In the genomic region with DNA sequence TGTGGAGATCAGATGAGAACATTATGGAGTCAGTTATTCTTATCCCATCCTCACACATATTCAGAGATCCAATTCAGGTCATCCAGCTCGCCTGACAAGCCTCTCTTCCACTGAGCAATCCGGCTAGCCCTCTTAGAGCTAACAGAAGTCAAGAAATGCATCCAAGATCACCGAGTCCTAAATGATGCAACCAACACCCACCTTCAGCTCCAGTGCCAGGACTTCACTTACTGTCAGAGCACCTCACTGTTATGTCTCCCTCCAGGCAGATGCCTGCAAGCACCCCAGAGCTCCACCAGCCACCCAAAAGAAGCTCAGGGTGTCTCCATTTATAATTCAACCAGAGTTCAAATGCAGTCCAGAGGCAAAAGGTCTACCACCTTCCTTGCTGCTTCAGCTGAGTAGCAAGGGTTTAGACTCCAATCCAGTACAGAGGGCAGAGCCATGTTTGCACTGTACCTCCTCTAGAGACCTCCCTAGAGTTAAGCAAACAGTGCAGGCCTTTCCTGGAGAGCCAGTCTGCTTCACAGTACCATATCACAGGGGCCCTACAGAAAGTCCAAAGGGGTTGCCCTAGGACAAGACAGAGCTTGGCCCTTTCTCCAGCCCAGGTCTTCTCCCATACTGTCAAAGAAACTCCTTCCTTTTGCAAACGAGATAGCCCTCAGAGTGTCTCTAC, we compare ENCODE assay signal across 24 mouse cellular contexts.
DNase-seq lines count a peak whose midpoint lies in the region; ATAC-seq and TF ChIP-seq lines count a peak whose summit lies in the region.
"Had no signal": no experiment of that assay in that cellular context is flagged by ENCODE, and none has a peak within 500 bp of the region (broad histone marks: within the 10 kb centered on the region; RNA-seq: fewer than 3 reads in every experiment).

No protein-coding gene starts in this region.

- WGBS in heart, embryonic 15.5 days = 73% methylated on average over 4 of the region's 4 CpGs
- WGBS in lung, embryonic 14.5 days = 62% methylated on average over 4 of the region's 4 CpGs
- WGBS in intestine, embryonic 16.5 days = 72% methylated on average over 4 of the region's 4 CpGs
- 69% methylated on average over 4 of the region's 4 CpGs for WGBS in stomach, embryonic 14.5 days
- 78% methylated on average over 4 of the region's 4 CpGs for WGBS in kidney, embryonic 16.5 days

- DNase-seq in heart, postnatal 10 days = no peak
- DNase-seq in lung, embryonic 14.5 days = no peak
- no peak for DNase-seq in lung, adult 18-20 months
- DNase-seq: adrenal gland, postnatal 25 days; cerebellum, adult 11-12 months; cerebellum, adult 9-11 months; gastrocnemius, postnatal 10 days; kidney, adult 11 months; kidney, postnatal 25 days; lung, postnatal 4 days; right cerebral cortex, postnatal 4 days; thymus, postnatal 25 days had no signal

- H3K4me2 ChIP-seq in heart, embryonic 15.5 days = no peak overlapping the region
- no peak overlapping the region for H3K4me2 ChIP-seq in lung, embryonic 14.5 days
- no peak overlapping the region for H3K4me2 ChIP-seq in intestine, embryonic 16.5 days (ENCODE audit: low read depth, low read length)
- no peak overlapping the region for H3K4me2 ChIP-seq in stomach, embryonic 14.5 days (replicated peaks; ENCODE audit: low read depth, low read length)
- H3K4me2 ChIP-seq in kidney, embryonic 16.5 days (replicated peaks; ENCODE audit: low read depth, low read length) = no peak overlapping the region
- H3K4me2 ChIP-seq: embryonic facial prominence, embryonic 13.5 days; heart, embryonic 13.5 days; midbrain, embryonic 13.5 days; neural tube, embryonic 13.5 days had no signal

- H3K9ac ChIP-seq in heart, embryonic 15.5 days = no peak overlapping the region
- H3K9ac ChIP-seq in lung, embryonic 14.5 days = no peak overlapping the region
- H3K9ac ChIP-seq in intestine, embryonic 16.5 days (ENCODE audit: low read depth, low read length) = no peak overlapping the region
- H3K9ac ChIP-seq in stomach, embryonic 14.5 days (replicated peaks; ENCODE audit: low read depth, low read length) = no peak overlapping the region
- H3K9ac ChIP-seq in kidney, embryonic 16.5 days (replicated peaks; ENCODE audit: low read length) = no peak overlapping the region
- H3K9ac ChIP-seq: embryonic facial prominence, embryonic 13.5 days; heart, embryonic 13.5 days; midbrain, embryonic 13.5 days; neural tube, embryonic 13.5 days had no signal

- H3K36me3 ChIP-seq in heart, embryonic 15.5 days = no peaks in the 10 kb centered on the region
- H3K36me3 ChIP-seq in lung, embryonic 14.5 days (ENCODE audit: insufficient read depth) = no peaks in the 10 kb centered on the region
- H3K36me3 ChIP-seq in intestine, embryonic 16.5 days (ENCODE audit: control insufficient read depth, insufficient read depth, low read length) = no peaks in the 10 kb centered on the region
- H3K36me3 ChIP-seq in stomach, embryonic 14.5 days (ENCODE audit: control insufficient read depth, insufficient read depth, low read length) = no peaks in the 10 kb centered on the region
- no peaks in the 10 kb centered on the region for H3K36me3 ChIP-seq in kidney, embryonic 16.5 days (ENCODE audit: insufficient read depth, low read length)
- H3K36me3 ChIP-seq: embryonic facial prominence, embryonic 13.5 days; heart, embryonic 13.5 days; midbrain, embryonic 13.5 days; neural tube, embryonic 13.5 days had no signal

- 0 out of 2 replicates have a peak overlapping the region, but pooled peaks have one; percentile 19 for H3K27ac ChIP-seq in heart, embryonic 15.5 days
- peak overlapping the region; percentile 58 for H3K27ac ChIP-seq in lung, embryonic 14.5 days (ENCODE audit: low read depth)
- no peak overlapping the region for H3K27ac ChIP-seq in intestine, embryonic 16.5 days (ENCODE audit: low read length)
- H3K27ac ChIP-seq in stomach, embryonic 14.5 days (ENCODE audit: low read length) = peak overlapping the region; percentile 13; the same call in 1 of the 2 replicates
- H3K27ac ChIP-seq in kidney, embryonic 16.5 days (ENCODE audit: low read length) = no peak overlapping the region
- H3K27ac ChIP-seq: embryonic facial prominence, embryonic 13.5 days; midbrain, embryonic 13.5 days; neural tube, embryonic 13.5 days had no signal

- no peak for TF ChIP-seq CTCF in lung, embryonic 14.5 days (IDR thresholded peaks at IDR 0.05; ENCODE audit: low read depth)

- no peak overlapping the region for H3K4me3 ChIP-seq in heart, embryonic 15.5 days
- no peak overlapping the region for H3K4me3 ChIP-seq in lung, embryonic 14.5 days (ENCODE audit: low read depth, low read length)
- no peak overlapping the region for H3K4me3 ChIP-seq in intestine, embryonic 16.5 days (ENCODE audit: low read length)
- no peak overlapping the region for H3K4me3 ChIP-seq in stomach, embryonic 14.5 days (ENCODE audit: low read depth, low read length)
- no peak overlapping the region for H3K4me3 ChIP-seq in kidney, embryonic 16.5 days (ENCODE audit: low read length)
- H3K4me3 ChIP-seq: embryonic facial prominence, embryonic 13.5 days; heart, embryonic 13.5 days; megakaryocyte, embryonic 14.5 days; midbrain, embryonic 13.5 days; neural tube, embryonic 13.5 days had no signal

- peaks cover 30% of the 10 kb centered on the region for H3K4me1 ChIP-seq in heart, embryonic 15.5 days (replicated peaks)
- H3K4me1 ChIP-seq in lung, embryonic 14.5 days (ENCODE audit: insufficient read depth) = peaks cover 20% of the 10 kb centered on the region
- no peaks in the 10 kb centered on the region; the same call in 1 of the 2 replicates for H3K4me1 ChIP-seq in intestine, embryonic 16.5 days (ENCODE audit: control insufficient read depth, insufficient read depth, low read length)
- H3K4me1 ChIP-seq in stomach, embryonic 14.5 days (ENCODE audit: control insufficient read depth, insufficient read depth, low read length) = peaks cover 24% of the 10 kb centered on the region
- no peaks in the 10 kb centered on the region for H3K4me1 ChIP-seq in kidney, embryonic 16.5 days (ENCODE audit: insufficient read depth, low read length)
- H3K4me1 ChIP-seq: embryonic facial prominence, embryonic 13.5 days; midbrain, embryonic 13.5 days; neural tube, embryonic 13.5 days had no signal

- no peaks in the 10 kb centered on the region for H3K9me3 ChIP-seq in heart, embryonic 15.5 days (replicated peaks)
- H3K9me3 ChIP-seq in lung, embryonic 14.5 days (ENCODE audit: low read depth, low read length) = no peaks in the 10 kb centered on the region
- H3K9me3 ChIP-seq in intestine, embryonic 16.5 days (ENCODE audit: control insufficient read depth, low read length) = no peaks in the 10 kb centered on the region
- H3K9me3 ChIP-seq in stomach, embryonic 14.5 days (ENCODE audit: control insufficient read depth, low read depth, low read length) = no peaks in the 10 kb centered on the region
- no peaks in the 10 kb centered on the region for H3K9me3 ChIP-seq in kidney, embryonic 16.5 days (ENCODE audit: low read length)
- H3K9me3 ChIP-seq: embryonic facial prominence, embryonic 13.5 days; heart, embryonic 13.5 days; midbrain, embryonic 13.5 days; neural tube, embryonic 13.5 days had no signal

- no peak for ATAC-seq in heart, embryonic 15.5 days (replicated peaks; ENCODE audit: insufficient number of reproducible peaks, insufficient read depth, low FRiP score, low read depth)
- ATAC-seq in lung, embryonic 14.5 days (ENCODE audit: insufficient read depth) = 0 out of 2 replicates have a peak, but pooled peaks have one; percentile 54
- ATAC-seq in intestine, embryonic 16.5 days = peak; percentile 50; the same call in 1 of the 2 replicates
- peak; percentile 48; the same call in 1 of the 2 replicates for ATAC-seq in stomach, embryonic 14.5 days (ENCODE audit: insufficient number of reproducible peaks, insufficient read depth, low FRiP score, low read depth)
- no peak for ATAC-seq in kidney, embryonic 16.5 days (ENCODE audit: low FRiP score, low TSS enrichment)
- no peak for ATAC-seq in inflammation-experienced regulatory T-cells, adult 6 months
- ATAC-seq: forebrain, embryonic 16.5 days; hindbrain, embryonic 16.5 days; midbrain, embryonic 13.5 days had no signal

- H3K27me3 ChIP-seq in heart, embryonic 15.5 days = no peaks in the 10 kb centered on the region
- no peaks in the 10 kb centered on the region for H3K27me3 ChIP-seq in lung, embryonic 14.5 days (ENCODE audit: insufficient read depth, low read length)
- H3K27me3 ChIP-seq in intestine, embryonic 16.5 days (replicated peaks; ENCODE audit: control insufficient read depth, insufficient read depth, low read length) = no peaks in the 10 kb centered on the region
- no peaks in the 10 kb centered on the region for H3K27me3 ChIP-seq in stomach, embryonic 14.5 days (ENCODE audit: control insufficient read depth, insufficient read depth, low read length)
- H3K27me3 ChIP-seq in kidney, embryonic 16.5 days (ENCODE audit: insufficient read depth, low read length) = no peaks in the 10 kb centered on the region
- H3K27me3 ChIP-seq: embryonic facial prominence, embryonic 13.5 days; heart, embryonic 13.5 days; midbrain, embryonic 13.5 days; neural tube, embryonic 13.5 days had no signal

- intact Hi-C loops in heart, postnatal 10 days (cut with DNase I) = no loop called here

Comparison
In these comparisons a context has a peak if more than half of its experiments do, and no peak if none do; other contexts are left out.
1. ATAC-seq: peak in lung, embryonic 14.5 days (single experiment), intestine, embryonic 16.5 days (single experiment) and stomach, embryonic 14.5 days (single experiment); none in heart, embryonic 15.5 days (single experiment), kidney, embryonic 16.5 days (single experiment) and inflammation-experienced regulatory T-cells, adult 6 months (single experiment).
2. H3K27ac ChIP-seq: peak in heart, embryonic 15.5 days (single experiment), lung, embryonic 14.5 days (single experiment) and stomach, embryonic 14.5 days (single experiment); none in intestine, embryonic 16.5 days (single experiment) and kidney, embryonic 16.5 days (single experiment).